Mouse (Mus musculus) midbrain, embryonic 15.5 days (tissue): ENCODE measurements around the gene Chd1. TPM values are rescaled to one million over a fixed set of nuclear protein-coding genes. Genes with fewer than 3 reads are reported as not detected.
A peak's percentile ranks its signal among the peaks of the same experiment; 100 is the strongest.

Experiments used
- ATAC-seq: fragments of 200-750 bp; cut with Nextera tagmentation; replicated peaks from 2 replicates; pipeline ENCODE4 v1.8.0; 2017; ENCODE audit warnings: moderate TSS enrichment
- H3K27ac ChIP-seq: fragments of 300-500 bp; sonication (generic); 2 replicates; pipeline ENCODE4 v1.5.1; 2015; ENCODE audit warnings: mild to moderate bottlenecking, inconsistent platforms
- H3K27me3 ChIP-seq: fragments of 300-500 bp; sonication (generic); replicated peaks from 2 replicates; pipeline ENCODE4 v1.6.1; 2015; ENCODE audit warnings: inconsistent platforms
- H3K36me3 ChIP-seq: fragments of 300-500 bp; sonication (generic); replicated peaks from 2 replicates; pipeline ENCODE4 v1.6.1; 2015; ENCODE audit warnings: inconsistent platforms
- H3K4me1 ChIP-seq: fragments of 300-500 bp; sonication (generic); 2 replicates; pipeline ENCODE4 v1.6.1; 2015; ENCODE audit warnings: inconsistent platforms
- H3K4me2 ChIP-seq: fragments of 300-500 bp; sonication (generic); 2 replicates; pipeline ENCODE4 v1.6.1; 2015; ENCODE audit warnings: inconsistent platforms, mild to moderate bottlenecking, moderate library complexity
- H3K4me3 ChIP-seq: fragments of 300-500 bp; sonication (generic); 2 replicates; pipeline ENCODE4 v1.5.1; 2015; ENCODE audit warnings: mild to moderate bottlenecking, inconsistent platforms
- H3K9ac ChIP-seq: fragments of 300-500 bp; sonication (generic); 2 replicates; pipeline ENCODE4 v1.6.1; 2015; ENCODE audit warnings: mild to moderate bottlenecking, inconsistent platforms
- H3K9me3 ChIP-seq: fragments of 300-500 bp; sonication (generic); 2 replicates; pipeline ENCODE4 v1.6.1; 2016; ENCODE audit warnings: inconsistent platforms
- WGBS: fragments of 180-500 bp; shearing (Covaris S2); methylation state at CpG from one replicate; pipeline ENCODE4 v1.1.7; 2015; ENCODE audit warnings: mixed read lengths; 5-methylcytosine and 5-hydroxymethylcytosine counted together
- polyA plus RNA-seq: library from polyadenylated mRNA; unstranded; fragments of >200 nt; fragmentation: Nextera tagmentation; extraction: Ambion mirVana; gene quantifications from 2 replicates; pipeline ENCODE4 v1.2.1, GENCODE M21; 2015

Chd1 gene
- polyA plus RNA-seq, 1 experiment from 2014 or later, result 16.3 TPM

DNA sequence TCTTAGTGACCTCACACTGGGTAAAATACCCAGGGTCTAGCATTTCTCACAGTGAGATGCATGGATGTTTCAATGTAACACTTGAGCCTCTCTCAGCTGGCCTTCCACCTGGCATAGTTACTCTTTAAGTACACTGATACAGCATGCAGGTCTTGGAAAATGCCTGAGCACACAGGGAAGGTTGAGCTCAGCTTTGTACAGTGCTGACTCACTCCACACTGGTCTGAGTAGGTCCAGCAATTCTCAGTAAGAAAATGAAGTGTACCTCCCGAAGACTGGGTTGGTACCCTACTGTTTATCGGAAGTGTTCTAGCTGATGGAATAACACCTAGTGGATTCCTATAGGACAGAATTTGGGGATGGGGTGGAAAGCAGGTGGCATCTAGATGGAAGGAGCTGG lies 112.9 kb downstream of the Chd1 start:
- Histone ChIP-seq H3K4me1 (peaks cover 59% of the 10 kb centered on the region), H3K27ac (no peak overlapping the region)

DNA sequence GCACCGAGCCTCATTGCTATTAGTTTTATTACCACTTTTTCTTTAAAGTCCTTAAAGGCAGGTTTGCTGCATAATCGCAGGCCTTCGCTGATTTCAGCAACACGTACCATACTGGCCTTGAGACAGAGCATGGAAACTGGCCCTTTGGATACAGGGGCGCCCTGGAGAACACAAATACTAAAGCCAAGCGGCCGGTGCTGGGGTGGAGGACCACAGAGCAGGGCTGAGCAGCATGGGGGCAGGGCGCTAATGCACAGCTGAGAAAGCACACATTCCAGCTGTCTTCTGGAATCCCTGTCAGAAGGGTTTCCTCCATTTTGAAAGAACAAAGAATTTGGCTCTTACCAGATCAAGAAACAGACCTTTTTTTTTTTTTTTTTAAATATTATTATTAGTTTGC lies 113.6 kb downstream of the Chd1 start:
- 81% methylated on average over 8 of the region's 8 CpGs for WGBS

More for the DNA sequence above, 112.9 kb downstream of the Chd1 start:
- no peak overlapping the region for H3K4me3 ChIP-seq
- 92% methylated on average over 2 of the region's 2 CpGs for WGBS
- H3K4me2 ChIP-seq, result no peak overlapping the region
- H3K36me3 ChIP-seq, result no peaks in the 10 kb centered on the region
- H3K9me3 ChIP-seq, result no peaks in the 10 kb centered on the region
- no peak for ATAC-seq
- no peaks in the 10 kb centered on the region for H3K27me3 ChIP-seq
- H3K9ac ChIP-seq, result no peak overlapping the region

DNA sequence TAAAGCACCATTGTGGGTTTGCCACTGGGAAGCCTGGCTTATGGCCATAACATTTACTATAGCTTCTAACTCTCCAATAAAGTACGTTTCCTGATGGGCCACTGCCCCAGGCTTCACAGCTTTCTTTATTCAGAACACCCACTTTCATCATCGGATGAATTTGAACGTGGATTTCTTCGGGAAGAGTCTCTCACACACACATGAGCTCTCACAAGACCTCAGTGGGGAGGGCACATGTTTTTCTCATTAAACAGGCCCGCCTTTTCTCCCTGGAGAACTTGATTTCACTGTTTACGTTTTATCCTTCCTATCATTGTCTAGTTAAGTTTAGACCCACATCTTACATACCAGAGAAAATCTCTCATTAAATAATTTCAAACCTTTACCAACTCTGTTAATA lies 115.4 kb downstream of the Chd1 start:
- 64% methylated on average over 6 of the region's 6 CpGs for WGBS
- no peak for ATAC-seq
- Histone ChIP-seq H3K27ac (no peak overlapping the region), H3K9ac (no peak overlapping the region), H3K4me3 (no peak overlapping the region), H3K4me1 (peaks cover 62% of the 10 kb centered on the region), H3K27me3 (no peaks in the 10 kb centered on the region), H3K9me3 (no peaks in the 10 kb centered on the region), H3K36me3 (no peaks in the 10 kb centered on the region), H3K4me2 (no peak overlapping the region)

More for the DNA sequence above, 113.6 kb downstream of the Chd1 start:
- H3K4me3 ChIP-seq, result no peak overlapping the region
- H3K4me2 ChIP-seq, result no peak overlapping the region
- H3K9me3 ChIP-seq, result no peaks in the 10 kb centered on the region
- peaks cover 63% of the 10 kb centered on the region for H3K4me1 ChIP-seq
- no peak overlapping the region for H3K27ac ChIP-seq
- no peaks in the 10 kb centered on the region for H3K36me3 ChIP-seq
- H3K9ac ChIP-seq, result no peak overlapping the region
- H3K27me3 ChIP-seq, result no peaks in the 10 kb centered on the region
- ATAC-seq, result 0 out of 2 replicates have a peak, but pooled peaks have one; percentile 22

DNA sequence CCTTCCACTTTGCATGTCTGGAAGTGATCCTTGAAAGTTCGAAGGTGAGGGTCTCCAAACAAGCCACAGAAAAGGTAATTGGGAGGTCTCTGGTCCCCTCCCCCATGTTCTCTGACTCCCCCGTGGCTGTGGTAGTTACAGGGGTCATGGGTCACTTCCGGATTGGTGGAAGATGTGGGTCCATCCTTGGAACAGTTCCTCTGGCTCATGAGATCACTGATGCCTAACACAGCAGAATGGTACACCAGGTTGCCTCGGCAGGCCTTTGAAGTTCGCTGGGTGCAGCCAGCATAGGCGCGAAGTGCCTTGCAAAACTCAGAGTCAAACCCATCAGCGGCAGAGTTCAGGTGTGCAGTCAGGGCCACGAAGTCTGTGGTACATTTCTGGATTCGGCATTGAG lies 116.0 kb downstream of the Chd1 start:
- WGBS, result 85% methylated on average over 10 of the region's 10 CpGs
- Histone ChIP-seq H3K4me1 (peaks cover 57% of the 10 kb centered on the region), H3K27ac (no peak overlapping the region), H3K9ac (no peak overlapping the region), H3K4me2 (no peak overlapping the region), H3K36me3 (no peaks in the 10 kb centered on the region), H3K4me3 (no peak overlapping the region), H3K9me3 (no peaks in the 10 kb centered on the region), H3K27me3 (no peaks in the 10 kb centered on the region)
- ATAC-seq, result no peak

DNA sequence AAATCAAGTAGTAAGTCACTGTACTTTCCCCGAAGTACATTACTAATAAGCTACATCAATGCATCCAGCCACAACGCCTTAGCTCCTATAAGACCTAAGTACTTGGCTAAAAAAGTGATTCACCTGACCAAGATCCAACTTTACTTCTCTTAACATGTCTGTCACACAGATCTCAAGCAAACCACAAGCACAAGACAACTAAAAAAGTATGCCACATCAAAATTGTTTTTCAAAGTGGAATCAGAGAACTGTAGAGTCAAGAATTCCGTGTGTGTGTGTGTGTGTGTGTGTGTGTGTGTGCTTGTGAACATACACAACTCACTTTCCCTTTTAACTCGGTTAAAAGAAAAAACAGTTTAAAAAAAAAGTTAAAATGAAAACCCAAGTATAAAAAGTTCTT lies 116.9 kb downstream of the Chd1 start:
- WGBS, result 84% methylated on average over 4 of the region's 4 CpGs
- Histone ChIP-seq H3K9me3 (no peaks in the 10 kb centered on the region), H3K36me3 (no peaks in the 10 kb centered on the region), H3K27me3 (no peaks in the 10 kb centered on the region), H3K4me2 (no peak overlapping the region), H3K4me3 (no peak overlapping the region), H3K27ac (no peak overlapping the region), H3K4me1 (peaks cover 57% of the 10 kb centered on the region), H3K9ac (no peak overlapping the region)
- ATAC-seq, result no peak

Other genes starting within 250 kb of the Chd1 start
- 217 and 221 TPM in 2 replicates for gene Psmb1, start 205.2 kb upstream of the Chd1 start, polyA plus RNA-seq
- gene Tbp, start 205.1 kb upstream of the Chd1 start, polyA plus RNA-seq, result 64.6 and 68.2 TPM in 2 replicates
- 58.3 and 59.7 TPM in 2 replicates for gene Pdcd2, start 177.7 kb upstream of the Chd1 start, polyA plus RNA-seq
- gene Prdm9, start 140.6 kb upstream of the Chd1 start, polyA plus RNA-seq, result 1.9 and 2.7 TPM in 2 replicates
- gene Rgmb, start 126.1 kb downstream of the Chd1 start, polyA plus RNA-seq, result 73.1 and 76.5 TPM in 2 replicates